Mouse (Mus musculus): ENCODE results near the gene Iqcc.

GRCm38 (mm10) chr4:129640101-129640637, 21.3 kb upstream of the Iqcc start:
- TF ChIP-seq CTCF (IDR thresholded peaks at IDR 0.05; ENCODE audit: control insufficient read depth, insufficient read depth, insufficient read length) (no peak), MYOG (IDR thresholded peaks at IDR 0.05; ENCODE audit: control insufficient read depth, extremely low read depth, insufficient read length) (no peak), CEBPB (IDR thresholded peaks at IDR 0.05; ENCODE audit: low read depth) (no peak), USF1 (IDR thresholded peaks at IDR 0.05; ENCODE audit: low read depth) (no peak), MAX (IDR thresholded peaks at IDR 0.05) (no peak), MYOD1 (IDR thresholded peaks at IDR 0.05; ENCODE audit: control insufficient read depth, insufficient read length, low read depth) (no peak), FOSL1 (IDR thresholded peaks at IDR 0.05; ENCODE audit: insufficient read depth, low read length, poor library complexity, severe bottlenecking) (no peak)
